Mouse (Mus musculus): ENCODE measurements around the gene Uts2.
"Not testable (repeated sequence)": the region's sequence is repeated elsewhere in the genome, so short reads cannot be mapped to it uniquely, and the experiment has no call there.

The Uts2 gene

GRCm38 (mm10) chr4:151010316-151010715 is 13.4 kb downstream of the Uts2 start:
- in situ Hi-C loops (cut with MboI, MseI): no loop called here

- in situ Hi-C loops (cut with MboI, MseI): no loop called here
Measured at GRCm38 (mm10) chr4:151015946-151016345, 19.0 kb downstream of the Uts2 start.

- in situ Hi-C loops (cut with MboI, MseI): not testable (repeated sequence)
Measured at GRCm38 (mm10) chr4:151017356-151017755, 20.5 kb downstream of the Uts2 start.

- in situ Hi-C loops (cut with MboI, MseI): no loop called here
Measured at GRCm38 (mm10) chr4:151024152-151024551, 27.3 kb downstream of the Uts2 start.

GRCm38 (mm10) chr4:151027001-151027400 is 30.1 kb downstream of the Uts2 start:
- in situ Hi-C loops (cut with MboI, MseI): no loop called here

- in situ Hi-C loops (cut with MboI, MseI): no loop called here
Measured at GRCm38 (mm10) chr4:151036521-151036920, 39.6 kb downstream of the Uts2 start.

- in situ Hi-C loops (cut with MboI, MseI): no loop called here
Measured at GRCm38 (mm10) chr4:151037800-151038199, 40.9 kb downstream of the Uts2 start.

GRCm38 (mm10) chr4:151041506-151041905 is 44.6 kb downstream of the Uts2 start:
- in situ Hi-C loops (cut with MboI, MseI): no loop called here

- in situ Hi-C loops (cut with MboI, MseI): no loop called here
Measured at GRCm38 (mm10) chr4:151043281-151043680, 46.4 kb downstream of the Uts2 start.

- in situ Hi-C loops (cut with MboI, MseI): no loop called here
Measured at GRCm38 (mm10) chr4:151044037-151044943, 47.4 kb downstream of the Uts2 start, which contains the start of gene Per3. Gene Per3 (minus strand): TSS chr4:151044665.

GRCm38 (mm10) chr4:151044944-151045570 is 48.2 kb downstream of the Uts2 start:
- in situ Hi-C loops (cut with MboI, MseI): no loop called here

- in situ Hi-C loops (cut with MboI, MseI): no loop called here
Measured at GRCm38 (mm10) chr4:151046524-151046923, 49.6 kb downstream of the Uts2 start.

- in situ Hi-C loops (cut with MboI, MseI): no loop called here
Measured at GRCm38 (mm10) chr4:151051162-151051561, 54.3 kb downstream of the Uts2 start.
